In the genomic region with DNA sequence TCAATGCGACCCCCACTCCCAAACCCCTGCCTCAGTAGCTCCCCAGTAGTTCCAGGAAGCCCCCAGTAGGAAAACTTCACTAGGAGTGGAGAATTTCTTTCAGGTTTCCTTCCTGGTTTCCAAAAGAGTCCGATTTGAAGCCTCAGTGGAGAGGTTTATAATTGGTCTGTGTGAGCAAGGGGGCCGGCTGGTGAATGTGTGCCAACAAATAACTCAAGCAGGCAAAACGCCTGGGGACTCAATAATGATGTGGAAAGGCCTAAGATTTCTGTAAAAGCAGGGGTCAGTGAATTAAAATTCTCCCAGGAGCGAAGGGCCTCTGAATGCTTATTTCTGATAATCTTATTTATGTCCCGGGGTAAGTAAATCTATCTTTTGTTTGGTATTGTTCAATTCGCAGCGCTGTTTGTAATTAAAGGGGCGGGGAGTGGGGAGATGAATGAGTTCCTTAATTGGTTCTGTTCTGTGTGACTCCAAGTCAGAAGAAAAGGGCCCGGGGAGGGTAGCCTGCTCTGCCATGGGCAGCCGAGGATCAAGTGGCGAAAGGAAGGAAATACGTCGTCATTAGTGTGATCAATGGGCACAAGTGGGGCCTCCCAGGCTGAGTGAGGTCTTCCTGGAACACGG, we compare ENCODE assay signal across 10 mouse cellular contexts. TPM values are rescaled to one million over a fixed set of nuclear protein-coding genes. Genes with fewer than 3 reads are reported as not detected.
A peak's percentile ranks its signal among the peaks of the same experiment; 100 is the strongest.
DNase-seq lines count a peak whose midpoint lies in the region; ATAC-seq and TF ChIP-seq lines count a peak whose summit lies in the region.
"Had no signal": no experiment of that assay in that cellular context is flagged by ENCODE, and none has a peak within 500 bp of the region (broad histone marks: within the 10 kb centered on the region; RNA-seq: fewer than 3 reads in every experiment).

No protein-coding gene starts in this region.

- H3K9me3 ChIP-seq in forebrain, embryonic 16.5 days (ENCODE audit: control insufficient read depth, low read length): no peaks in the 10 kb centered on the region
- H3K9me3 ChIP-seq in limb, embryonic 14.5 days (ENCODE audit: control insufficient read depth, low read length): no peaks in the 10 kb centered on the region

- no peak for TF ChIP-seq POLR2A in limb, embryonic 14.5 days (IDR thresholded peaks at IDR 0.05; ENCODE audit: borderline replicate concordance, extremely low read depth, insufficient read depth, insufficient read length)

- peaks cover 24% of the 10 kb centered on the region for H3K27me3 ChIP-seq in forebrain, embryonic 16.5 days (replicated peaks; ENCODE audit: control insufficient read depth, insufficient read depth, low read length)
- H3K27me3 ChIP-seq in limb, embryonic 14.5 days (ENCODE audit: control insufficient read depth, insufficient read depth, low read length): no peaks in the 10 kb centered on the region

- peak overlapping the region; percentile 0; the same call in 1 of the 2 replicates for H3K27ac ChIP-seq in forebrain, embryonic 16.5 days (ENCODE audit: low read length)
- peak overlapping the region; percentile 34 for H3K27ac ChIP-seq in limb, embryonic 14.5 days (replicated peaks; ENCODE audit: low read depth, low read length)

- peak overlapping the region; percentile 14 for H3K9ac ChIP-seq in forebrain, embryonic 16.5 days (replicated peaks; ENCODE audit: low read depth, low read length)
- H3K9ac ChIP-seq in limb, embryonic 14.5 days (ENCODE audit: low read depth, low read length, severe bottlenecking): no peak overlapping the region

- H3K4me2 ChIP-seq in forebrain, embryonic 16.5 days (ENCODE audit: low read length): peak overlapping the region; percentile 51
- H3K4me2 ChIP-seq in limb, embryonic 14.5 days (replicated peaks; ENCODE audit: low read depth, low read length, severe bottlenecking): peak overlapping the region; percentile 38; the same call in 1 of the 2 replicates

- H3K36me3 ChIP-seq in forebrain, embryonic 16.5 days (ENCODE audit: control insufficient read depth, insufficient read depth): no peaks in the 10 kb centered on the region
- no peaks in the 10 kb centered on the region for H3K36me3 ChIP-seq in limb, embryonic 14.5 days (ENCODE audit: control insufficient read depth, insufficient read depth, low read length)

- peak overlapping the region; percentile 5 for H3K4me3 ChIP-seq in forebrain, embryonic 16.5 days (replicated peaks; ENCODE audit: low read length)
- peak overlapping the region; percentile 16 for H3K4me3 ChIP-seq in limb, embryonic 14.5 days (replicated peaks; ENCODE audit: low read length)

- H3K4me1 ChIP-seq in forebrain, embryonic 16.5 days (replicated peaks; ENCODE audit: control insufficient read depth, insufficient read depth, low read length): peaks cover 19% of the 10 kb centered on the region
- H3K4me1 ChIP-seq in limb, embryonic 14.5 days (ENCODE audit: control insufficient read depth, insufficient read depth, low read length): peaks cover 16% of the 10 kb centered on the region

- intact Hi-C loops in left cerebral cortex, postnatal 4 days (cut with DNase I): no loop called here
- intact Hi-C loops in left cerebral cortex, postnatal 14 days (cut with DNase I): no loop called here

- DNase-seq in left cerebral cortex, postnatal 4 days: peak; percentile 37
- DNase-seq in left cerebral cortex, postnatal 14 days (ENCODE audit: low spot score in 2 of 2): no peak
- DNase-seq in limb, embryonic 14.5 days (ENCODE audit: low spot score): peak; percentile 57
- peak; percentile 28 for DNase-seq in retina, postnatal 7 days (ENCODE audit: low read depth, low spot score)
- DNase-seq in cerebellum, postnatal 36 days: no peak
- no peak for DNase-seq in cerebellum, adult 9-11 months
- no peak for DNase-seq in frontal cortex, postnatal 36 days (ENCODE audit: low spot score in 2 of 2)
- DNase-seq: adrenal gland, postnatal 25 days; right cerebral cortex, postnatal 4 days had no signal

- peak; percentile 79 for ATAC-seq in forebrain, embryonic 16.5 days
- no peak for ATAC-seq in limb, embryonic 14.5 days (ENCODE audit: low FRiP score, low read depth)

- WGBS in forebrain, embryonic 16.5 days: 2% methylated on average over 15 of the region's 15 CpGs
- WGBS in limb, embryonic 14.5 days: 14% methylated on average over 15 of the region's 15 CpGs

RNA-seq across cellular contexts. Expression of a gene that starts 23.4 kb away (rescaled TPM):
- total RNA-seq in left cerebral cortex, postnatal 4 days (2021): under 1 TPM; 0.42 to 0.44 TPM
- total RNA-seq in left cerebral cortex, postnatal 14 days (2021): under 1 TPM; 0.26 to 0.30 TPM
- 0.78 and 0.92 TPM in 2 replicates for polyA plus RNA-seq in forebrain, embryonic 16.5 days (2015; fragmentation: Nextera tagmentation; extraction: Ambion mirVana)
- 1.3 and 1.4 TPM in 2 replicates for polyA plus RNA-seq in limb, embryonic 14.5 days (2012; rRNA removed)
- 0.80 and 1.6 TPM in 2 replicates for polyA plus RNA-seq in limb, embryonic 14.5 days (2014; fragmentation: Nextera tagmentation; extraction: Ambion mirVana)
- total RNA-seq: adrenal gland, postnatal 25 days had no signal

Comparison
In these comparisons a context has a peak if more than half of its experiments do, and no peak if none do; other contexts are left out.
1. DNase-seq: peak in left cerebral cortex, postnatal 4 days (single experiment), limb, embryonic 14.5 days (single experiment) and retina, postnatal 7 days (single experiment); none in left cerebral cortex, postnatal 14 days (0 of 2), cerebellum, postnatal 36 days (0 of 2), cerebellum, adult 9-11 months (single experiment) and frontal cortex, postnatal 36 days (0 of 2).